Mouse (Mus musculus) bone marrow, adult 2 months (tissue): ENCODE measurements at regions not wholly inside any gene's neighbourhood (a gene's known extent, or its start where the extent isn't known, plus 50 kb on each side); places are given as distances from the start of the nearest gene placed in this dataset.
A peak's percentile ranks its signal among the peaks of the same experiment; 100 is the strongest.

Experiments used
- H3K27ac ChIP-seq: fragments of 200-500 bp; 2 replicates; pipeline ENCODE4 v1.5.1; 2012; ENCODE audit warnings: low read depth, mild to moderate bottlenecking, control low read depth, inconsistent platforms, low read length; ENCODE audit not compliant: control insufficient read depth, poor library complexity, insufficient read depth
- H3K4me1 ChIP-seq: fragments of 200-500 bp; 2 replicates; pipeline ENCODE4 v1.6.1; 2011; ENCODE audit warnings: low read length; ENCODE audit not compliant: control insufficient read depth, insufficient read depth
- H3K4me3 ChIP-seq: fragments of 200-500 bp; replicated peaks from 2 replicates; pipeline ENCODE3; 2011; ENCODE audit warnings: mild to moderate bottlenecking, low read depth, low read length, control low read depth; ENCODE audit not compliant: control insufficient read depth
- CTCF ChIP-seq: fragments of 200-500 bp; IDR thresholded peaks from 2 replicates; pipeline ENCODE4 v1.5.1; 2011; ENCODE audit warnings: low read length, control low read depth; ENCODE audit not compliant: control insufficient read depth, insufficient read depth
- POLR2A ChIP-seq: fragments of 200-500 bp; IDR thresholded peaks from 2 replicates; pipeline ENCODE4 v1.6.1; 2011; ENCODE audit warnings: low read depth, mild to moderate bottlenecking, control low read depth, low read length, borderline replicate concordance; ENCODE audit not compliant: control insufficient read depth
- WGBS: fragments of 180-500 bp; shearing (Covaris S2); methylation state at CpG from one replicate; pipeline ENCODE4 v1.1.7; 2018; 5-methylcytosine and 5-hydroxymethylcytosine counted together

GRCm38 (mm10) chr16:93189412-93189811 is 363.5 kb upstream of the Runx1 start:
- Histone ChIP-seq H3K4me1 (peaks cover 4% of the 10 kb centered on the region), H3K27ac (no peak overlapping the region), H3K4me3 (no peak overlapping the region)
- no peak for TF ChIP-seq CTCF
- TF ChIP-seq POLR2A, result no peak
- 50% methylated on average over 5 of the region's 5 CpGs for WGBS

DNA sequence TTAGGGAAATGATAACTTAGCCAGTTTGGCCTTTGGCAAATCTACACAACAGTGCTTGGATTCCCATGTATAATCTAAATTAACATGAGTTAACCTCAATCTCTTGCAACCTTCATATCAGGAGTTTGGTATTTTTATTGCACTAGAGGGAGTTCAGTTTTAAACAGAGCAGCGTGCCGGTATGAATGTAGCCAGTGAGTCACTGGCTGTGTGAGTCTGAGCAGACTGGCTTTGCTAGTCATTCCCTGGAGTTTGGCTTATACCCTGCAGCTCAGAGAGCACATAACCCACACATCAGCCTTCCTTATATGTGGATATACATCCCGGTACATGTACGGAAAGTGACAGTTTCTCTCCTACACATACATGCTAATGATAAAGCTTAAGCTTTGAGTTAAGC is 360.6 kb upstream of the Runx1 start:
- Histone ChIP-seq H3K27ac (no peak overlapping the region), H3K4me3 (no peak overlapping the region), H3K4me1 (peaks cover 2% of the 10 kb centered on the region)
- TF ChIP-seq CTCF (no peak), POLR2A (no peak)
- 89% methylated on average over 4 of the region's 4 CpGs for WGBS

DNA sequence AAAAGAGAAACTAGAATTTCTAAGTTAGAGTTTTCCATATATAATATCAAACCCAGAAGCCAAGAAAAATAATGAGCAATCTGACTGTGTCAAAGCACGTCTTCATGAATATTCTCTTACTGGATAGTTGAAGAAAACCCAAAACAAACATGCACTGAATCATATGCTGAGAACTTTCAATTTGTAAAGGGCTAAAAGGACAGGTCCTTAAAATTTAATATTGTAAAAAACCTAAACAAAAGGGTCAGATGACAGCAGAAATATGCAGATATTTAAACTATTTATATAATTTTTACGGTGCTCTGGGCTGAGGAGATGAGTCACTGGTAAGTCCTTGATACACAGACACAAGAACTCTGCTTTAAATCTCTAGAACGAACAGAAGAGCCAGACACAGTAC is 356.7 kb upstream of the Runx1 start:
- Histone ChIP-seq H3K27ac (no peak overlapping the region), H3K4me3 (no peak overlapping the region), H3K4me1 (no peaks in the 10 kb centered on the region)
- TF ChIP-seq POLR2A (no peak), CTCF (no peak)
- 83% methylated on average over 3 of the region's 3 CpGs for WGBS

DNA sequence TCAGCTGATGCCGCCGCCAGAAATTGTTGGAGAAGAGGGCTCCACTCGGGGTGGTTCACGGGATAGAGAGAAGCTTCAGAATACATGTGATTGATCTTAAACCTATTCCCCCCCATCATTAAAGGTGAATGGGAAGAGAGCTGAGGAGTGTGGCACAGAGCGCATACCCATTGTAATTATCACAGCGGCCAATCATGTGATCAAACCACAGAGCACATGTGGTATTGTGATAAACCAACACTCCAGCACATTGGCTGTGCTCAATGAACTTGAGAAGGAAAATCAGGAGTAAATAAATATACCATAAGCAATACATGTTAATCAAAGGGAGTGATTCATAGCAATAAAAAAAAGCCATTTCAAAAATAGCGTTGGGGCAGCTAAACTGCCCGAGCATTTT is 355.5 kb upstream of the Runx1 start:
- no peak for TF ChIP-seq CTCF
- TF ChIP-seq POLR2A, result no peak
- no peaks in the 10 kb centered on the region for H3K4me1 ChIP-seq
- H3K4me3 ChIP-seq, result no peak overlapping the region
- 79% methylated on average over 8 of the region's 8 CpGs for WGBS
- H3K27ac ChIP-seq, result no peak overlapping the region

GRCm38 (mm10) chr16:93180213-93180612 is 354.3 kb upstream of the Runx1 start:
- H3K4me1 ChIP-seq, result no peaks in the 10 kb centered on the region
- WGBS, result 16% methylated on average over 5 of the region's 5 CpGs
- no peak overlapping the region for H3K27ac ChIP-seq
- TF ChIP-seq CTCF (no peak), POLR2A (no peak)
- no peak overlapping the region for H3K4me3 ChIP-seq

DNA sequence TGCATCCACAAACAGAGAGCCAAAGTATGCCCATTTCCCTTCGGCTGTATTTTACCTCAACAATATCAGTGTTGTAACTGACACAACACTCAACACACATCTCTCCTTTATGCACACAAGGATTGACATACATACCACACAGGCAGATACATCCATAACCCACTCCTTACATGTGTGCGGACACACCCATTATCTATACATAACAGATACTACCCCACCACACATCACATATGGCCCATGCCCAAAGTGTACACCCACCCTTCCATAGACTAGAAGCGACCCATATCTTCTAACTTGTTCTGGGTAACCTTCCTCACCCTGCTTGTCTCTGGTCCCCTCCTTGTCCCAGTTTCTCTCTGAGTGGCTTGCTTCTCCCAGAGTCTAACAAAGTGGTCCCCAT is 340.7 kb upstream of the Runx1 start:
- Histone ChIP-seq H3K4me3 (no peak overlapping the region), H3K4me1 (no peaks in the 10 kb centered on the region), H3K27ac (no peak overlapping the region)
- TF ChIP-seq POLR2A (no peak), CTCF (no peak)
- WGBS, result 78% methylated on average over 3 of the region's 3 CpGs

GRCm38 (mm10) chr16:93158526-93159226 is 332.7 kb upstream of the Runx1 start:
- TF ChIP-seq POLR2A, result no peak
- peak; percentile 37; the same call in 1 of the 2 replicates for TF ChIP-seq CTCF
- H3K4me1 ChIP-seq, result no peaks in the 10 kb centered on the region; the same call in 1 of the 2 replicates
- no peak overlapping the region for H3K4me3 ChIP-seq
- no peak overlapping the region for H3K27ac ChIP-seq
- 83% methylated on average over 8 of the region's 8 CpGs for WGBS

- Histone ChIP-seq H3K27ac (no peak overlapping the region), H3K4me3 (no peak overlapping the region), H3K4me1 (peaks cover 2% of the 10 kb centered on the region; the same call in 1 of the 2 replicates)
- no peak for TF ChIP-seq POLR2A
- TF ChIP-seq CTCF, result no peak
- 76% methylated on average over 14 of the region's 14 CpGs for WGBS
These were observed 327.8 kb upstream of the Runx1 start for GRCm38 (mm10) chr16:93153545-93154329.
